Mouse (Mus musculus): ENCODE measurements at regions not wholly inside any gene's neighbourhood (a gene's known extent, or its start where the extent isn't known, plus 50 kb on each side); places are given as distances from the start of the nearest gene placed in this dataset.

- no peak for DNase-seq
Observed at GRCm38 (mm10) chrX:142456022-142456421, 65.7 kb upstream of the Acsl4 start.

GRCm38 (mm10) chrX:142464174-142464573 lies 73.8 kb upstream of the Acsl4 start:
- DNase-seq = no peak

GRCm38 (mm10) chrX:142464756-142465155 lies 74.4 kb upstream of the Acsl4 start:
- DNase-seq = no peak

DNA sequence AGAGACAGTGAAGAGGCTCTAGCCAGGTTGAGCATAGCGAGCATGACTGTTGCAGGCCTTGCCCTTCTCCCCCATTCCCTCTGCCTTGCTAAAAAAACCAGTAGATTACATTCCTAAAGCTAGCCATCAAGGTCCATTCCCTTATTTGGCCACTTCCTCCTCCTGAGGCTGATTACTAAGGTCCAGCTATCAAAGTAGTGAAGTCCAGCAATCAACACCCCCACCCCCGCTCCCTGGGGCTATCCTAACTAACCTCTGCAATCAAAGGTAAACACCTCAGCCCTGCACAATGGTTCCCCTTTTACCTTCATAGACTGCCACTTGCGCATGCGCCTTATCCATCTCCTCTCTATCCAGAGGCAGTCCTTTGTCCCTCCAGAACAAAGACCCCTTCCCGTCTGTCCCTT lies 77.5 kb upstream of the Acsl4 start:
- DNase-seq = no peak

- no peak for DNase-seq
Observed at GRCm38 (mm10) chrX:142468388-142468787, 78.1 kb upstream of the Acsl4 start.

- no peak for DNase-seq
Observed at GRCm38 (mm10) chrX:142469048-142469634, 78.8 kb upstream of the Acsl4 start.

DNA sequence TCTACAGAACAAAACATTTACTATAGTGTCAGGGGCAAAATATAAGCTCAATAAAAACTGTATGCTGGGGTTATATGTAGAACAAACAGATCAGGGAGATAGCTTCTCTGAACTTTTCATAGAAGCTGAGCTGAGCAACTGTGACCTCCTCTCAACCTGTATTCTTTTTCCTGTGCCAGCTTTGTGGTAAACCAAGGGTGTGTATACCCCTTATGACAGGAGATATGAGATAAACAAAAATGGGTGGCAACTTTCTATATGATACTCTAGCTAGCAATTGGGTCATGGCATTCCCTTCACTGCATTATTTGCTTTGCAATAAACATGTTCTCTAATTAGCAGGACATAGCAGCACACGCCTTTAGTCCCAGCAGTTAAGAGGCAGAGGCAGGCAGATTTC lies 79.7 kb upstream of the Acsl4 start:
- DNase-seq = no peak

DNA sequence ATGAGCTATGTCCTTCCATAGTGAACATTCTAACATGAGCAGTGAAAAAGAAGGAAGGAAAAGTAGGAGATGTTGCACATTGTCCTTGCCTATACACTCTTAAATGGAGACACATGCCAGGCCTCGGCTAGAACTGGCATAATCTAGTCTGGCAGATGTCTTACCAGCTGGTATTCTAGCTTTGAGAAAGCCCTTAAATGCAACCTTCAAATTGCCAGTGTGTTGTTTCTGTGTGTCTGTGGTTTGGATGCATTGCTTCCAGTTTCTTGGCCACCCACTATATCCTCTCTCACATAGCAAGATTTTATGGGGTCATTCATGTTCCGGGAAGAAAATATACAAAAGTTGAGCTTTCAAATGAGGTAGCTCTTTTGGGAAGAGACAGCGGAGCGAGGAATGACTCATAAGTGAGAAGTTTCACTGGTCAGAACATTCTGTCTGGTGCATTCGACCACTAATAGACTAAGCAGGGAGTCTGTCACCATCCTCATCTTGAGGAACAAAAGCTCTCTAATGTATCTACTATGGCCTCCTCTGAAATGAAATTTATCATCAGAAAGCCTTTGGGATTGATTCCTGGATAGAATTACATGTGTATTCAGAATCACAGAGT lies 91.0 kb upstream of the Acsl4 start:
- DNase-seq = no peak

GRCm38 (mm10) chrX:142488078-142488477 lies 97.7 kb upstream of the Acsl4 start:
- DNase-seq = no peak

DNA sequence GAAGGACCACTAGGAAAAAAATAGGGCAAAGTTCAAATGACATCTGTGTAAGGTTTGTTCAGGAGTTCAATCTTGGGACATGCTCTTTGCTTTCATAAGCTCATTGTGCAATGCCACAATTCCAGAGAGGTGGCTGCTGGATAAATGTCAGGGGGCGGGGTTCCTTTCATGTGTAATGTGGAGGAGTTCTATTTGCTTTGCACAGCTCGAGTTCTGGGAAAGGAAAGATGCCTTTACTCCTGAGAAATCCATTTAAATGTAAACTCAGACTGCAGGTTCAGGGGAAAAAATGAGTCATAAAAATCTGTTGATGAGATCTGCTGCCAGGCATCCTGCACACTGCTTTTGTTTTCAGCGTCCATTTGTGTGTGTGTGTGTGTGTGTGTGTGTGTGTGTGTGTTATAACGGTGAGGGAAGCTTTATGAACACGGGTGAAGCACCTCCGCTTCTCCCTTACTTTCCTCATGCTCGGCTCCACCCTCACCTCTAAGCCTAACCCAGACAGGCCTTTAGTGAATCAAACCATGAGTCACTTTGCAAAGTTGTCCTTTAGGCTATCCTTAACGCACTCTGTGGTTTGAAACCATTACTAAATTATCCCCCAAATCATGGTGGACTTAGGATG lies 99.9 kb upstream of the Acsl4 start:
- DNase-seq = no peak

- no peak for DNase-seq
Observed at GRCm38 (mm10) chrX:142501094-142501493, 110.8 kb upstream of the Acsl4 start.

- no peak for DNase-seq
Observed at GRCm38 (mm10) chrX:142504962-142505361, 114.6 kb upstream of the Acsl4 start.

- no peak for DNase-seq
Observed at GRCm38 (mm10) chrX:142507475-142507874, 117.1 kb upstream of the Acsl4 start.

DNA sequence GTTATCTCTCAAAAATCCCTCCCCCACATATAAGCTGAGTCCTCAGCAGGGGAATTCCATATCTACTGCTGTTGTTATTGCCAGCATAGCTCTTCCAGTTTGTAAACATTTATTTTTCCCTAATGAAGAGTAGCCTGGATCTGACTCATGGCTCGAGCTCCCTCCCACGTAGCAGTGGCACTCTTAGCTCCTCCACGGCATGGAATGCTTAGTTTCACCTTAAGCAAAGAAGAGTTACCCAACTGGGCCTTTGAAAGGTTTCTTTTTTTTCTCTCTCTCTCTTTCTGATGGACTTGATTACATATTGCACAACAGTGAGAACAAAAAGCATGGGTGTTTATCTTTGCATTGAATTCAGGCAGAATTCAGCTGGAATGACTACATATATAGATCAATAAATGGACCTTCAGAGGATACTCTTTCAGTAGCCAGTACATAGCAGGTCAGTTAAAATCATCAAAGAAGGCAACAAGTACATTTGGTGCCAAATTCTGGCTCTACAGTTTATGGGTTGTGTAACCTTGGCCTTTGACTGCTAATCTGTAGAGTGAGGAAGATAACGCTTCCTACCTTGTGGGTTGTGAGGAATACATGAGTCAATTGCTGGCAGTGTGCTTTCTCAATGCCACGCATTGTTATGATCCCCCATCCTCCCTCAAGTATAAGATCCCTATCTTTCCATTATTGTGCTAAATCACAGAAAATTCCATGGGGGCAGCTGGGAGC lies 126.2 kb upstream of the Acsl4 start:
- no peak for DNase-seq

DNA sequence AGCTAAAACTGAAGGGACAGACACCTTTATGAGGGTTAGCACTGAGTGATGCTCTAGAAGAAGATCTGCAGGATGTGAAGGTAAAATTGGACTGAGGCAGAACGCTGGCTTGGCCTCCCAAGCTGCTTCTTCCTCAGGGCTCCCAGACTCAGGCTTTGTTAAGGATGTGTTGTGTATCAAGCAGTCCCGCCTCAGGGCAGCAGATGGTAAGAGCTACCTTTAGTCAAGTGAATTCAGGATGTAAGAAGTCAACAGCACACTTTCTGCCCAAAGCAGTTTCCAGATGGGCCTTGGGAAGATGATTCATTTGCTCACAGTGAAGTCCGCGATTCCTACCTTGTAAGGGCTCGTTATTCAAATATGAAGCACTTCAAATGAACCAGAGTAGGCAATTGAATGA lies 126.9 kb upstream of the Acsl4 start:
- no peak for DNase-seq

- no peak for DNase-seq
Observed at GRCm38 (mm10) chrX:142521063-142521462, 130.7 kb upstream of the Acsl4 start.

DNA sequence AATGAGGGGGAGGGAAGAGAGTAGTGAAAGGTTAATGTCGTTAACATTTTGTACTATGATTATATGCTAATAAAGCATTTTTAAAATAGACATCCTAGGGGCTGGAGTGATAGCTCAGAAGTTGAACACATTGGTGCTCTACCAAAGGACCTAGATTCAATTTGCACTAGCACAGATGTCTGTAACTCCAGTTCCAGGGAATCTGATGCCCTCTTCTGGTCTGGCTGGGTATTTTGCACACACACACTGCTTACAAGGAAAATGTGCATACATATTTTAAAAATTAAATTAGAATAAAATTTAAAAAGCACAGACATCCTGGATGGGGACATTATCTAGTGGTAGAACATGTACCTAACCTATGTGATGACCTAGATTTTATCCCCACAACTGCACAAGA lies 136.6 kb upstream of the Acsl4 start:
- peak; percentile 26 to 35 for DNase-seq

GRCm38 (mm10) chrX:142529892-142530291 lies 139.6 kb upstream of the Acsl4 start:
- DNase-seq = peak; percentile 9 to 12

DNA sequence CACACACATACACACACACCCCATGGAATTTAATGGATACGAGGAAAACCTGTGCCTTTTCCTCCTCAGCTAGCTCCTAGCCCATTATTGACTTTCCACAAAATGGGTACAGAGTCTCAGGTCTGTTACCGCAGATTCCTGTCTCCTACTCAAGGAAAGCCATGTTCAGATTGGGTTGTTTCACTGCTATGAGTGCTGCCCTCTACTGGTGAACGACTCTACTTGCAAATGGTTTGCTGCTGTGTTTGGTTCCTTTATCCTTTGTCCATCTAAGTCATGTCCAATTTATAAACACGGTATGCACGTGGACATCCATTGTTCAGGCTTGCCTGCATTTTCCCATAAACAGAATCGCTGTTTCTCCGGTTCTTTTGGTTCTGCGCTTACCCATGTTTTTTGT lies 144.4 kb upstream of the Acsl4 start:
- peak in 1 of 2 experiments; percentile 3 for DNase-seq

DNA sequence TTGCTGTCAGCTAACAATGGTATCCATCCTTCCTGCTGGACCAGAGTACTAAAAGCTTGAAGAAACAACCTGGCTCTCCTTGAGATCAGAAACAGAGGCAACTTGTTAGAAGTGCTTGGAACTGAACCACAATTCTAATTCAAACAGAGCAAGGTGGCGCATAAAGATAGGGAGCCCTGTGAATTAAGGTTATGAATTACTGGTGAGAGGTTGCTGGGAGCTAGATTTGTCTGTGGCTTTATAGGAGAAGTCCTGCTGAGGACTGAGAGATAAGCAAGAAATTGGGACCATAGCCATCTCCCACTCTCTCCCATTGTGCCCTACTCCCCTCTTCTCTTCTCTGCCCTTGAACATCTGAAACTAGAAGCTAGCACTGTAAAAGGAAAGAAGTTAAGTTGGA lies 145.2 kb upstream of the Acsl4 start:
- no peak for DNase-seq

GRCm38 (mm10) chrX:142535954-142536353 lies 145.3 kb upstream of the Tmem164 start:
- DNase-seq = no peak

- DNase-seq = no peak
Observed at GRCm38 (mm10) chrX:142537259-142537963, 143.8 kb upstream of the Tmem164 start.

DNA sequence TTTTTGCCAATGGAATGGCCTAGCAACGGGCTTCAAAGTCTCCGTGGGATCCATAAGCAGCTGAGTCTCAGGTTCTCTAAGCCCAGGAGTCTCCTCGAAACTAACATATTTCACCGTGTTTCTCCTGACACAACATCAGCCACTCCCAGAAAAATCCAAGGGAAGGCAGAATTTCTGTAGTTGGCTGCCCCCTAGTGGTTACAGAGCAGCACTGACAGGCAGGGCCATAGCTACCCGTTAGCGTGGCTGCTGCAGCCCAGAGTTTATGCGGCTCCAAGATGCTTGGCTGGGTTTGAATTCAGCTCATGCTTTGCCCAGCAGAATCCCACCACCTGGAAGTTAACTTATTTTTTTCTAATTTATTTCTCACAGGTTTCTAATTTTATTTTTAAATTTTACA lies 140.9 kb upstream of the Tmem164 start:
- DNase-seq = peak; percentile 16 to 26

Measured in thymus, postnatal 36 days (tissue).